Mouse (Mus musculus) gastrocnemius, postnatal 4 days (tissue): Measurements from ENCODE around the gene Ppib. TPM values are rescaled to one million over a fixed set of nuclear protein-coding genes. Genes with fewer than 3 reads are reported as not detected.

Experiments used
- DNase-seq, 2 experiments: peaks; one replicate each; pipeline ENCODE4 v3.0.0; 2021 to 2022; ENCODE audit warnings: low spot score in 2 of 2, mixed read lengths in 2 of 2
- long read RNA-seq, 2 experiments: library from polyadenylated mRNA; stranded (forward); transcript quantifications; one replicate each; pipeline ENCODE4 v2.0.0; 2021
- total RNA-seq, 2 experiments: library from RNA; stranded (reverse); gene quantifications; 2 replicates each; pipeline ENCODE4 v1.2.3; 2021

The Ppib gene
- 100 to 1,000 TPM; 355 to 362 TPM for total RNA-seq
- long read RNA-seq, experiment 1, transcript Ppib-201 (5 exons, 892 nt), result major isoform, 174 of 186 reads
- long read RNA-seq, experiment 1, partial matches to known transcripts, result 9 of 186 reads
- long read RNA-seq, experiment 1, other reads (novel, unspliced or antisense), result 2 of 186 reads
- long read RNA-seq, experiment 2, transcript Ppib-201 (5 exons, 892 nt), result major isoform, 164 of 184 reads
- long read RNA-seq, experiment 2, partial matches to known transcripts, result 11 of 184 reads
- long read RNA-seq, experiment 2, other reads (novel, unspliced or antisense), result 6 of 184 reads

DNA sequence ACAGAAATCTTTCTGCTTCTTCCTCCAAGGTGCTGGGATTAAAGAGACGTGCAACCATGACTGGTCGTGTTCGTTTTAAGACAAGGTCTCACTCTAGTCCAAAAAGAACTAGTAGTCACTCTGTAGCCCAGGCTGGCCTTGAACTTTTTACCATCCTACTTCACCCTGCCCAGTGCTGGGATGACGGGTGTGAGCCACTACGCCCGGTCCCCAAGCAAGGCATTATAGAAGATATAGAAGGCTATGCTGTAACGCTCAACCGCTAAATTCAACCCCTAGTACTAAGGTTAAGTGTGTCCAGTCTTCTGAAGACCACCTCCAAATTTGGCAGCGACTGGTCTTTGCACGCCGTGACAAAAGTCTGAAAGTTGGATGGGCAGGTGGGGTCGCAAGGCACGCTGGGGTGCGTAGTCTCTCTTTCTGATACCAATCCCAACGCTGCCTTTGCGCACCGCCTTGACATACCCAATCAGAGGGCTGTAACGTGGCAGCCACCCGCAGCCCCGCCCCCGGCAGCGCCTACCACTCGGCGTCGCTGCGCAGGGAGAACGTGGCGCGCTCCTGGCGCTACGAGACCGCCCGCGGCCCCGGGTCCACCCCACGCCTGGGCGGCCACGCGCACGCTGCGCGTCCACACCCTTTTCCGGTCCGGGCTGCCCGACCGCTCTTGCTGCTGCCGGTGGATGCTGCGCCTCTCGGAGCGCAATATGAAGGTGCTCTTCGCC, at the start of gene Ppib:
Gene Ppib, plus strand, starts transcription at position 640 of the 725 bp plus-strand sequence.
- DNase-seq, result peak; percentile 95 to 98

DNA sequence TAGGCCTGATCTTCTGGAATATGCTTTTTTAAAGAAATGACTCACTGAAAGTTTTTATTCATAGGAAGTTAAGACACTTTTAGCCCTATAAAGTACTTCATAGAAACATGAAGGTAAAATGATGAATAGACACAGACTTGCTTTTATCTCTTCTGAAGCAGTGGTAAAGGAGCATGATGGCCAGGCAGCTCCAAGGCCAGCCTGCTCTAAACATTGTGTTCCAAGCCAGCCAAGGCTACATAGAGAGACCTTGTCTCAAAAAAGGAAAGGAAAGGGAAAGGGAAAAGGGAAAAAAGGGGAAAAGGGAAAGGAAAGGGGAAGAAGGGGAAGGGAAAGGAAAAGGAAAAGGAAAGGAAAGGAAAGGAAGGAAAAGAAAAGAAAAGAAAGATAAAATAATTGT, 39.4 kb upstream of the Ppib start:
- DNase-seq, result no peak

DNA sequence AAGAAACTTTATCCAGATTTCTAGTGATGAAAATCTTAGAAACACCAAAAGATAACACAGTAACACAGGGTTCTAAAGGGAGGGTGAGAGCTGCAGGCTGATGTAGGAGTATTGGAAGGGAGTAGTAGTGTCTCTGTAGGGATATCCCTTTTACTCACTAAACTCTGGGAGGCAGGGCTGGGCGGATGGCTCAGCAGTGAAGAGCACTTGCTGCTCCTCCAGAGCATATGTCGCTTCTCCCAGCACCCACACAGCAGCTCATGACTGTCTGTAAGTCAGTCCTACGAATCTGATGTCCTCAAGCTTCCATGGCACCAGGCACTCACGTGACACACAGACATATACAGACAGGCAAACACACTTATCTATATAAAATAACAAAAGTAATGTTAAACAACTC, 21.9 kb upstream of the Ppib start:
- no peak for DNase-seq

DNA sequence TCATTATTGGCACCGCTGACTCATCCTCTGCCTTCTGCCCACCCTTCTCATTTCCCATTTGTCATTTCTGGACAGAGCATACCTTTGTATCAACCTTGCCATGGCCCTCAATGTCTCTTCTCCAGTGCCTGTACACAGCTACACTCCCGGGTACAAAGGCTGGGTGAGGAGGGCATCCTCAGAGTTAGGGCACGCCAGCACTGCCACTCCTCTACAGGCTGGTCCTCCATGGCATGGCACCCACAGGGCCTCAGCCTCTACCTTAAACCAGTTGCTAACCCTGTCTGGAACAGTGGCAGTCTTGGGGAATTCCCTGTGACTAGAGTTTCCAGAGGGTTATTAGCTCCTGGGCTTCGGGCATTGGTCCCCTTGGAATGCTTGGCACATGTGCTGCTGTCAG, 21.4 kb upstream of the Ppib start:
- no peak for DNase-seq

DNA sequence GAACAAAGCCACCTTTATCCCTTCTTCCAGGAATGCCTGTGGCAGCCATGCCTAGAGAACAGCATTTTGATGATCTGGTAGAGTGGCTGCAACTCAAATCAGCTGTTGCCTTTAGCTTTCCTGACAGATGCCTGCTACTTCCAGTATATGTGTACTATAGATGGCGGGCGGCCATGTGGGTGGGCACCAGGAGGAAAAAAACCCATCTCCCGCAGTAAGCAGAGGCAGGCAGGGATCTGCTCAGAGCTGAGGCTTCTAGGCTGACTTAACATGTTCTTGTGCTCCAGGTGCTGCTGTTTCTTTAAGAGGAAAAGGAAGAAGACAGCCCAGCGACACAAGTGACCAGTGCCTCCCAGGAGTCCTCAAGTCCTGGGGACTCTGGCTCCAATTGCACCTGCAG, 20.7 kb upstream of the Ppib start:
- no peak for DNase-seq

DNA sequence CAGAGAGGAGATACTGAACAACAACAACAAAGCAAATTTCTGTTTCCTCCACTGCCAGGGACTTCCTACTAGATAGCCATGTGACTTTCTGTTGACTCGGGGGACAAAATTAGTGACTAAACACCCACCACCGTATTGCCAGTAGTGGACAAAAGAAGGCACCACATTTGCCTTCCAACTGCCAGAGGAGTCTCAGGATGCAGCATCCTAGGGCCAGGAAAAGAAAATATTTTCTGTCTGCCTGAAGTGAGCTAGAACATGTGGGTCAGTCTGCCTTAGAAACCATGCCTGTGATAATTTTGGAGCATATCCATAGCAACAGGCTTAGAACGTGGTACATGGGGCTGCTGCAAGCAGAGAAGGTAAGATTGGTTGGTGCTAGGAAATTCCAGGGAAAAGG, 19.2 kb upstream of the Ppib start:
- DNase-seq, result no peak

DNA sequence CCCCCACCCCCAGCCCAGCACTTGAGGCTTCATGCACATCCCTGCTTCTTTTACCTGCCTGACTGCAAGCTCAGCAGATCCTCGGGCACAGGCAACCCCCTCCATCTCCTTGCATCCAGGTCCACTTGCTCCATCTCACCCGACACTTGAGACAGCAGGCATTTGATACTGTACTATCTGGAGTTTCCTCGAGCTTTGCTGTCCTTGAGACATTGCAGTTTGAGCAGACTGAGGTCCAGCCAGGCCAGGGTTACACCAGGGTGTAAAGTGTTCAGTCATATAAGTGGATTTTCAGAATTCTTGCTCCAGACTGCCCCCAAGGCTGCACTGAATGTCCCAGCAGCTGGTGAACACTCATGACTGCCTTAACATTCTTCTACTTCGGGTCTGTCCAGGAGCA, 17.7 kb upstream of the Ppib start:
- no peak for DNase-seq

DNA sequence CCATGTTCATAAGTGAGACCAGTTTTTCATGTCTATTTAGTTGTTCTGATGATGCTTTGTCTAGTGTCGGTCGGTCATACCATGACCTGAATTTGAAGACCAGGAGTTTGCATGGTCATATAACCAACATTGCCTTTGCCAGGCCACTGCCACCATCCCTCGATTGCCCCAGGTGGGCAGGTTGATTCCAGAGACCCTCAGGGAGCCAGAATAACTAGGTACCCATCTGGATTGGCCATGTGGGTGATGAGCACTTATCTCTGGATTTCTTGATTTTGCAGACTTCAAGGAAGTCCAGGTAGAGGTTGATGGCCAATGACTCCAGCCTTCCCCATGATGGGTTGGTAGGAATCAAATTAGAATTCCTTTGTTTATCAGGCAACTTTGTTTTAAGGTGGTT, 16.8 kb upstream of the Ppib start:
- no peak for DNase-seq

DNA sequence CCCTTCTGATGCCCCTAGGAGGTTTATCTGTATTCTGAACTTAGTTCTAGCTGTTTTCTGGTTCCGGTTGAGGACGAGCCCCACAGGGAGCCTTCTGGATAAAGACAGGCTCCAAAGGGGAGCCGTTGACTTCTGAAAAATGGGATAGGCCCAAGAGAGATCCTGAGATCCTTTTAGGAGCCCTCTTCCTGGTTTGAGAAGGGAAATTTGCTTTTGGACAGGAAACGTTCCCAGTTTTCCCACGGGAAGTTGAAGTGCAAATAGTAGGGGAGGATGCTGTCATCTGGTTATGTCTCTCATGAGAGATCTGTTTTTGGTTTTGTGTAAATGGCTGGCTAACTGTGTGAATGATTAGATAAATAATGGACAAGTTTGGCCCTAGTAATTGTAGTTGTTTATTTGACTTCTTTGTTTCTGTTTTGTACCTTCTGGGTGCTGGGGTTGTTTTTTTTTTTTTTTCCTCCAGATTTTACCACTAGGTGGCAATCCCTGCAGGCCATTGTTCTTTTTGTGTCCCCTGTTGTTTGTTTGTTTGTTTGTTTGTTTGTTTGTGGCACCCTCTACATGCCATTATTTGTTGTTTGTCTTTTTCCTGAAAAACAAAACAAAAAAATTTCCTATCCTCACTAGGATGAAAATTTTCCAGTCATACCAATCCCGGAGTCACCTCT, 10.0 kb upstream of the Ppib start:
- no peak for DNase-seq

DNA sequence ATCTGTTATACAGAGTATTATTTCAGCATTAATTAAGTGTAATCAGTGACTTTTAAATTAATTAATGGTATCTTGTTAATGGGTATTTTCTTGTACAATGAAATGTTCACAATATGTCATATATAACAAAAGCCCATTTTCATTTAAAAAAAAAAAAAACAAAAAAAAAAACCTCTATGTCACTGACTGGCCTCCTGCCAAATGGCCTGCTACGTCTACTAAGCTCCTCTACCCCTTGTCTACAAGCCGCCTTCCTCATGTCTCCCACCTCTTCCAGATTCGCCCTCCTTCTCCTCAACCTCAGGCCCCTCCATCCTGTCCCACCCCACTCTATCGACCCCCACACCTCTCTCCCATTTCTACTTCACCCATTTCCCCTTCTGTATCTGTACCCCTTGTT, 8.5 kb upstream of the Ppib start:
- DNase-seq, result no peak

DNA sequence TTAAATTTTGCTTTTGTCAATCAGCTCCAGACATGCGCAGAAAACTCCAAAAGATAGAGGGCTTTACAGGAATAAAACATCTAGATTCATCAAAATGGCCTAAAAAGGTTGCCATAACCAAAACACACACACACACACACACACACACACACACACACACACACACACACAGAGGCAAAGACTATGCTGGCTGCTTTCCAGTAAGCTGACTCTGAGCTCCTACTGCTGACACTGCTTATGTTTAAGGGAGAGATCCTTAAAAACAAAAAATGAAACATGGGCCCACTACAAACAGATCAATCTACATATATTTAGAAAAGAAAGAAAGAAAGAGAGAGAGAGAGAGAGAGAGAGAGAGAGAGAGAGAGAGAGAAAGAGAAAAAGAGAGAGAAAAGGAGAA, 7.3 kb upstream of the Ppib start:
- no peak for DNase-seq

DNA sequence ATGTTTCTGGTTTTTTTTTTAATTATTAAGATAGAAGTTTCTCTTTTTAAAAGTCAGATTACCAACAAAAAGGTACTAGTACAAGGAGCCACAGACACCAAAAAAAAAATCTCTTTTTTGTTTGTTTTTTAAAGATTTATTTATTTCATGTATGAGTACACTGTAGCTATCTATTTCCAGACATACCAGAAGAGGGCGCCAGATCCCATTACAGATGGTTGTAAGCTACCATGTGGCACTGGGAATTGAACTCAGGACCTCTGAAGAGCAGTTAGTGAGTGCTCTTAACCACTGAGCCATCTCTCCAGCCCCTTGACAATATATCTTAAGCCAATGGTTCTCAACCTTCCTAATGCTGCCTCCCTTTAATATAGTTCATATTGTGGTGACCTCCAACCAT, 6.4 kb upstream of the Ppib start:
- DNase-seq, result no peak

DNA sequence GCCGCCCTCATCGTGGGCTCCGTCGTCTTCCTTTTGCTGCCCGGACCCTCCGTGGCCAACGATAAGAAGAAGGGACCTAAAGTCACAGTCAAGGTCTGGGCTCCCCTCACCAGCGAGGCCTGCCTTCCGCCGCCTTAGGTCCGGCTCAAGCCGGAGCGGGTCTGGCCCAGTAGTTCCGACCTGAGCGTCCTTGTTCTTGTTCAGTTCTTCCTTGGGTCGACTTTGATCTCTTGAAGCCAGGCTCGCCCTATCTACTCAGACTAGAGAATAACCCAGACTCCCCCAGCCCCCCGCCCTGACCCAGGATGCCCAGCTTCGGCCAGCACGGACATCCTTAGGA, 256 bp downstream of the Ppib start:
- no peak for DNase-seq

DNA sequence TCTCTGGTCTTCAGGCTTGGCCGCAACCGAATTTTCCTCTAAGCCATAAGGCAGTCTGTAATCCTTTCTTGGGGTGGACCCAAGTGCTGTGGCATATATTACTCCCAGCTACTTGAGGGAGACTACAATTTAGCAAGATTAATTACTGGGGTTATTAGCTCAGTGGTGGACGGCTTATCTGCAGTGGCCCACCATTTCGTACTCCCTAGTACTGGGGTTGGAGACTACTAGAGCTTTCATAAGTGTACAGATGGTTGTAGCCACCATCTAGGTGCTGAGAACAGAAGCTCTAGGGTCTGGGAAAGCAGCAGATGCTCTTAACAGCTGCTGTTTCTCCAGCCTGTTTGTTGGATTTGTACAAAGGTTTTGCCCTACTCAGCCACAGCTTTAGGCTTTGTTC, 964 bp downstream of the Ppib start:
- no peak for DNase-seq

DNA sequence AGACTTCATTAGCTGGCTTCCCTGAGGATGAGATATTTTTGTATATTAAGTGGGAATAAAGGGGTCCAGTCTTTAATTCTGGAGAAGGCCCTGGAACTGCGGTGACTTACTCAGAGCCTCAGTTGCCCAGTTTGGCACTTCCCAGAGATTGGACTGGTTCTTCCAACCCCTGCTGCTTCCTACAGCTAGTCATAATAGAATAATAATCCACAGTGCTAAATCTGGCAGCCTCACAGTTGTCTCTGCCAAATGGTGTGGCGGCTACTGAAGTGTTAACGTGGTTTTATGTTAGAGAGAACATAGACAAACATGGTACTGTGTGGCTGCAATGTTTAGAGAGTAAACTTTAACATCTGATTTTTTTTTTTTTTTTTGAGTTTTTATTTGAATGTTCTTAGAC, 1.6 kb downstream of the Ppib start:
- no peak for DNase-seq

DNA sequence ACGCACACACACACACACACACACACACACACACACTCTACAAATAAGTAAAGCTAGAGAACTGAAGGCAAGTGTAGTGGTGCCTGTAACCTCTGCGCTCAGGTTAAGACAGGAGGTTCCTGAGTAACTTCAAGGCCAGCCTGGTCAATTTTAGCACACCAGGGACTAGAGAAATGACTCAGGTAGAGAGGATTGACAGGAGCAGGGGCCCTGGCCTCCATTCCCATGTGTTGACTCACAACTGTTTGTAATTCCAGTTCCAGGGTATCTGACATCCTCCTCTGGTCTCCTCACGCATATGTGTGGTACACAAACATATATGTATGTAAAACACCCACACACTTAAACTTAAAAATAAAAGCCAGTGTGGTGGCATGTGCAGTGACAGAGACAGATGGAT, 3.4 kb downstream of the Ppib start:
- no peak for DNase-seq

DNA sequence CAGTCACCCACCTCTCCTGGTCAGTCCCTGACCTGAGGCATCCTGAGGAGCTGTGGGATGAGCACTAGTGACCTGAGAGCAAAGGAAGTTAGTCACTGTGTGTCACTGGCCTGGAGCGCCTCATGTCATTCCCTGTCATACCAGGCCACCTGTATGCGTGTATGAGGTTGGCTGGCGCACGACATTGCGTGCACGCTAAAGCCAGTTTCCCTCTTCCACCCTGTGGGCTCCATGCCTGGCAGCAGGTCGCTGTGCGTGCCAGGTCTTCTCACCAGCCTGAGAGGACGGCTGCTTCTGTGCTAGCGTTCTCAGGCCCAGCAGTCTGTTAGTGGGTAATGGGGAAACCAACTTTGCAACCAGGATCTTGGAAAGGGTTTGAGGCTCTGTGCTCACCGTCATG, 4.3 kb downstream of the Ppib start:
- DNase-seq, result no peak

DNA sequence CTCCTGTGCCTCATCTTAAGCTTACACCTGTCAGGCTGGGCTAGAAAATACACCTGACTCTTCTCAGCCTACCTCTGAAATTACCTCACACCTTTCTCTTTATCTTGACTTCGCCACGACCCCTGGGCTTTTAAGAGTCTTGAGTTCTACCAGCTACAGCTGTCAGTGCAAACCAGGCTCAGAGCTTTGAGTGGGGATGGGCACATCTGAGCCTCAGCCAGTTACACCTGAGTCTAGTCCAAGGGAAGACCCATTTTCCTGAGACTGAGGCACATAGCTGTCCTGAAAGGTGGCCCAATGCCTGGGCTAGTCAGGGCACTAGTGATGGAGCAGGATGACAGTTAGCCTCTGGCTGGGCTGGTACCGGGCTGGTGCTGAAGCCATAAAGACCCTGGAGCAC, 6.8 kb downstream of the Ppib start:
- DNase-seq, result no peak

DNA sequence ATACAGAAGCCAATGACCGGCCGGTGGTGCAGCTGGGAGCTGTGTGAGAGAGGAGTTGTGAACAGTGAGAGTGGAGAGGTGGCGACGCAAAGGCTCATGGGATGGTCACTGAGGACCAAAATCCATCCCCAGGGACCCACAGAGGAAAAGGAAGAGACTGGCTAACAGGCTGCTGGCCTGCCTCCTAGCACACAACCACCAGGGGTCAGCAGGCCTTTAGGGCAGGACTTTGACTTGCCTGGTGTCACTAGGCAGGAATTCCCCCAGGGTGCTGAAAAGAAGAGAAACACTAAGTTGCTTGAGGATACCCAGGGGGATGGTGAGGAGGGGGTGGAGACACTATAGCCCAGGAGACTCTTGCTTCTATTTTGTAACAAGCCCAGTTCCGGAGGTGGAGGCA, 7.5 kb downstream of the Ppib start:
- DNase-seq, result peak in 1 of 2 experiments; percentile 45

DNA sequence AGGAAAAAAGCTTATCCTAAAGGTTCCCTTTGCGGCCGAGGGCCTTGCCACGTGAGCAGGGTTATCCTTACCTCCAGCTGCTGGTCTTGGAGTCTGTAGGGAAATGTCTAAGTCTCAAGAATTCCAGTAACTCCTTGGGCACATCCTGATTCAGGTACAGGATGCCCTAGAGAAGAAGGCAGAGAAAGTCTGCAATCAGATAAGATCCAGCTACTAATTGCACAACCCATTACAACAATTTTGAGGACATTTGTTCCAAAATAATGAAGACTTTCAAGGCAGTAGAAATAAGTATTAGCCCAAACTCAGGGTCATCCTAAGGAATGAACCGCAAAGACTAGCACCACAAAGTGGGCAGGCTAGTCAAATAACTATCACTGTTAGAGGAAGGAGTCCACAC, 8.0 kb downstream of the Ppib start:
- DNase-seq, result no peak

DNA sequence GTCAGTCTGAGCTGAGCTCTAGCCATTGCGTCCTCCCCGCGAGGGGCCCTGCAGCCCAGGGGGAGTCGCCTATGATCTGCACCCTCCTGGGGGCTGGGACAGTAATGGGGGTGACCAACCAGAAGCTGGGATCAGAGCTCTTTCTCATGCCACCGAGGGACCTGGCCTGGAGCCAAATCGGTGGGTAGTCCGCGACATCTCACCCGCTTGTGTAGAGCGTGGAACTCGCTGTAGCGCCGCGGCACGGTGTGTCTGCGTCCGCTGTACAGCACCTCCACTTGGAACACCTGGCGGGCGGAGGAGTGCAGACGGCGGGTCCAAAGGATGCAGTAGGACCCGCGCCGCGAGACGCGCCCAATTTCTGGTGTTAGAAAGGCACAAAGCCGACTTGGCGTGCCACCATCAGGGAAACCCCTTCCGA, 9.0 kb downstream of the Ppib start:
- peak in 1 of 2 experiments; percentile 39 for DNase-seq

DNA sequence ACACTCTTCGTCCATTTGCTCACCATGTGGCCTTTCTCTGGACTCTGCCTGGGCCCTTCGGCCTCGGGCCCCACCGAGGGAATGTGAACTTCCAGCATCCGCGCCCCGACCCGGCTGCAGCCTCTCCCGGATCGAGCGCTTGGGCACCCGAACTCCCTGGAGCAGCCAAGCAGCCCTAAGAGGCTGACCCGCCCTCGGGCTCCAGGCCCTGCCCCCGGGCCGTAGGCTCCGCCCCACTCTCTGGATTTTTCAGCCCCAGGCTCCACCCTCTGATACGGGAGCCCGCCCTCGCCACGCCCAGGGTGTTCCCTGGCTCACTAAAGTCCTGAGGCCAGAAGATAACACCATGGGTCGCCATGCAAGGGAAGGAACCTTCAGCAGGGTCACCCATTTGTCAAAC, 9.6 kb downstream of the Ppib start, which contains the start of gene Snx22:
Gene Snx22, minus strand, starts transcription at position 137 of the 400 bp plus-strand sequence.
- DNase-seq, result peak; percentile 63 to 77

DNA sequence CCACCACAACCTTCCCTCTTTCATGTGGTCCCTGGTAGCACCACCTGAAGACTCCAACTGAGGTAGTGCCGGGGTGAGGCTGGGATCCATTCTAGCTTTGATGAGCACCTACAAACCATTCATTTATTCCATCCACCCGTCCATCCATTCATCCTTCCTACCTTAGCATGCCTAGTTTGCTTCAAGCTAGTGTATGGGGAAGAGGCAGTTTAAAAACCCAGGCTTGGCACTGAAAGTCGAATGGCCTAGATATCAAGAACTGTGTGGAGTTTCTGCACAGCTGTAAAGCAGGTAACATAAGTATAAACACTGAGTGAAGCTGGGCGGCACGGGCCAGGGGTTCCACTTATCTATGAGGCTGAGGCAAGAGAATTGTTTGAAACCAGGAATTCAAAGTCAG, 10.1 kb downstream of the Ppib start:
- no peak for DNase-seq
